Mouse (Mus musculus) olfactory bulb, adult 2 months (tissue): ENCODE data around the gene Nphs2.

Experiments used
- CTCF ChIP-seq: fragments of 200-500 bp; IDR thresholded peaks from 2 replicates; pipeline ENCODE4 v1.5.1; 2012; ENCODE audit warnings: low read depth, mild to moderate bottlenecking, low read length, moderate library complexity; ENCODE audit not compliant: insufficient read depth
- POLR2A ChIP-seq: fragments of 200-500 bp; IDR thresholded peaks from 2 replicates; pipeline ENCODE4 v1.6.1; 2012; ENCODE audit warnings: mild to moderate bottlenecking, low read depth, low read length, moderate library complexity; ENCODE audit not compliant: insufficient read depth

DNA sequence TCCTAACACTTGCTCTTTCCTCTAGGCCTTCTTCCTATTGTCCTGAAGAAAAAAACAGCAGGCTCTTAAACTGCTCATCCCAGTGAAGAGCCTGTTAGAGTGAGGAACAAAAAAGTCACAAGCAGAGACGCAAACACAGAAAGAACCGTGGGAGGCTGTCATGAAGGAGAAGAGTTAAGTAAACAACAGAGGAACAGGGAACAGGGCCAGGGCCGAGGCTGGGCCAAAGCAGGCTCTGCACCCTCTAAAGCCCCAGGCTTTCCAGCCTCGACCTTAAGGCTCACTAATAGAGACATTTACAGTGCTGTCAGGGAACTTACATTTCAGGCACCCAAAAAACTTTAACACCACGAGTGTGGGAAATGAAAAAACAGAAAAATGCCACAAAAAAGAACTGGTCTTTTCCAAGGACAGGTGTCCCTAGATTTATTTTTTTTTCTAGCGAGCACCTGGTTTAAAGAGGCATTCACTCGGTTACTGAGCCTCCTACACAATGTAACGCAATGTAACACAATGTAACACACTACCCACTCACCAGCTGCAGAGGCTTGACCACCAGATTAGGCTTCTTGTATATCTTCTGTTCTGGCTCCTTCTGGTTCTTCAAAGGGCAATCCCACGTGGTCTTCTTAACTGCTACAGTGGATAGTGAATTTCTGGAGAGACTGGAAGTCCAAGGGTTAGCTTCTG, 25.5 kb upstream of the Nphs2 start:
- TF ChIP-seq POLR2A (no peak), CTCF (no peak)
